Mouse (Mus musculus) cortical plate, adult 2 months (tissue): ENCODE measurements around the gene Rnf123. TPM values are rescaled to one million over a fixed set of nuclear protein-coding genes. Genes with fewer than 3 reads are reported as not detected.

Experiments used
- H3K27ac ChIP-seq: fragments of 200-500 bp; 2 replicates; pipeline ENCODE4 v1.5.1; 2012; ENCODE audit warnings: low read length, control low read depth, inconsistent platforms; ENCODE audit not compliant: insufficient read depth
- H3K4me1 ChIP-seq: fragments of 200-500 bp; 2 replicates; pipeline ENCODE4 v1.6.1; 2011; ENCODE audit warnings: low read length; ENCODE audit not compliant: control insufficient read depth, insufficient read depth
- H3K4me3 ChIP-seq: fragments of 200-500 bp; 2 replicates; pipeline ENCODE4 v1.5.1; 2011; ENCODE audit warnings: mild to moderate bottlenecking, low read length, control low read depth; ENCODE audit not compliant: insufficient read depth
- CTCF ChIP-seq: fragments of 200-500 bp; IDR thresholded peaks from 2 replicates; pipeline ENCODE4 v1.5.1; 2011; ENCODE audit warnings: mild to moderate bottlenecking, control low read depth, low read length; ENCODE audit not compliant: insufficient read depth; ENCODE audit errors: extremely low read depth
- POLR2A ChIP-seq: fragments of 200-500 bp; IDR thresholded peaks from 2 replicates; pipeline ENCODE4 v1.6.1; 2011; ENCODE audit warnings: mild to moderate bottlenecking, low read length, control low read depth; ENCODE audit not compliant: insufficient read depth; ENCODE audit errors: extremely low read depth
- polyA plus RNA-seq: library from polyadenylated mRNA; depleted of rRNA; stranded (reverse); fragments of >200 nt; gene quantifications from 2 replicates; pipeline ENCODE4 v1.2.3, GENCODE M21; 2012

Gene Rnf123
- polyA plus RNA-seq, 1 experiment: 76.2 TPM

GRCm38 (mm10) chr9:108067199-108067598 is 15.9 kb downstream of the Rnf123 start:
- Histone ChIP-seq H3K4me3 (no peak overlapping the region), H3K4me1 (no peaks in the 10 kb centered on the region), H3K27ac (no peak overlapping the region)
- TF ChIP-seq POLR2A: no peak
- no peak for TF ChIP-seq CTCF

GRCm38 (mm10) chr9:108065491-108066011 is 17.6 kb downstream of the Rnf123 start:
- Histone ChIP-seq H3K27ac (no peak overlapping the region), H3K4me3 (no peak overlapping the region), H3K4me1 (no peaks in the 10 kb centered on the region)
- no peak for TF ChIP-seq POLR2A
- peak; percentile 69 for TF ChIP-seq CTCF

GRCm38 (mm10) chr9:108063361-108063760 is 19.8 kb downstream of the Rnf123 start:
- Histone ChIP-seq H3K4me1 (no peaks in the 10 kb centered on the region), H3K4me3 (no peak overlapping the region), H3K27ac (no peak overlapping the region)
- no peak for TF ChIP-seq POLR2A
- TF ChIP-seq CTCF: no peak

- no peak overlapping the region for H3K4me3 ChIP-seq
- no peak for TF ChIP-seq POLR2A
- no peak for TF ChIP-seq CTCF
- no peaks in the 10 kb centered on the region for H3K4me1 ChIP-seq
- no peak overlapping the region for H3K27ac ChIP-seq
Measured at GRCm38 (mm10) chr9:108062142-108062541, 21.0 kb downstream of the Rnf123 start.

GRCm38 (mm10) chr9:108058291-108058690 is 24.9 kb downstream of the Rnf123 start:
- TF ChIP-seq CTCF (no peak), POLR2A (no peak)
- H3K27ac ChIP-seq: no peak overlapping the region
- H3K4me3 ChIP-seq: no peak overlapping the region
- H3K4me1 ChIP-seq: no peaks in the 10 kb centered on the region

- TF ChIP-seq POLR2A: no peak
- TF ChIP-seq CTCF: no peak
- Histone ChIP-seq H3K4me1 (no peaks in the 10 kb centered on the region), H3K4me3 (no peak overlapping the region), H3K27ac (no peak overlapping the region)
Measured at GRCm38 (mm10) chr9:108057262-108057562, 25.9 kb downstream of the Rnf123 start.

GRCm38 (mm10) chr9:108056361-108057261 is 26.5 kb downstream of the Rnf123 start:
- Histone ChIP-seq H3K4me3 (no peak overlapping the region), H3K4me1 (no peaks in the 10 kb centered on the region), H3K27ac (no peak overlapping the region)
- TF ChIP-seq CTCF: no peak
- no peak for TF ChIP-seq POLR2A

- H3K4me3 ChIP-seq: no peak overlapping the region
- H3K4me1 ChIP-seq: no peaks in the 10 kb centered on the region
- H3K27ac ChIP-seq: no peak overlapping the region
- TF ChIP-seq POLR2A: no peak
- TF ChIP-seq CTCF: no peak
Measured at GRCm38 (mm10) chr9:108055661-108056237, 27.4 kb downstream of the Rnf123 start.

- Histone ChIP-seq H3K4me1 (0 out of 2 replicates have a peak, but pooled peaks cover under 1% of the 10 kb centered on the region), H3K27ac (no peak overlapping the region), H3K4me3 (no peak overlapping the region)
- TF ChIP-seq POLR2A: no peak
- no peak for TF ChIP-seq CTCF
Measured at GRCm38 (mm10) chr9:108055061-108055460, 28.1 kb downstream of the Rnf123 start.

- H3K4me3 ChIP-seq: no peak overlapping the region
- H3K4me1 ChIP-seq: 0 out of 2 replicates have a peak, but pooled peaks cover 4% of the 10 kb centered on the region
- H3K27ac ChIP-seq: no peak overlapping the region
- TF ChIP-seq CTCF: no peak
- no peak for TF ChIP-seq POLR2A
Measured at GRCm38 (mm10) chr9:108054331-108055040, 28.7 kb downstream of the Rnf123 start.
